Mouse (Mus musculus) thymus, postnatal 25 days (tissue): Measurements from ENCODE around the gene Asic2.

Experiments used
- DNase-seq: peaks from one replicate; pipeline ENCODE4 v3.0.0; 2022

Asic2 gene

DNA sequence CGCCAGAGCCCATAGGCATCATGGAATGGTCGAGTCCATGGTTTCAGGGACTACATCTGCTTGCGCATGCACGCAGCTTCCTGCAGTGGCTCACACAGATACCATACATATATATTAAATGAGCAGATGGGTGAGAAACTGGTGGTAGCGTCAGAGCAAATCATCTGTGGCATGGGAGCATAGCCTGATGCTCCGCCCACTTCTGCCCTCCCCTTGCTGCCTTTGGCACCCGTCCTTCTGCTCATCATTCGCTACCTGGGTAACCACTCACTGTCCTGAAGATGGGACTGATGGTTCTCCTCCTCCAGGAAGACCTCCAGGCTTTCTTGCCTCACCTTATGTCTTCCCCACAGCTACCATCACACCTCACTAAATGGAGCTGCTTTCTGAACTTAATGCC lies 995.0 kb downstream of the Asic2 start:
- DNase-seq = no peak

DNA sequence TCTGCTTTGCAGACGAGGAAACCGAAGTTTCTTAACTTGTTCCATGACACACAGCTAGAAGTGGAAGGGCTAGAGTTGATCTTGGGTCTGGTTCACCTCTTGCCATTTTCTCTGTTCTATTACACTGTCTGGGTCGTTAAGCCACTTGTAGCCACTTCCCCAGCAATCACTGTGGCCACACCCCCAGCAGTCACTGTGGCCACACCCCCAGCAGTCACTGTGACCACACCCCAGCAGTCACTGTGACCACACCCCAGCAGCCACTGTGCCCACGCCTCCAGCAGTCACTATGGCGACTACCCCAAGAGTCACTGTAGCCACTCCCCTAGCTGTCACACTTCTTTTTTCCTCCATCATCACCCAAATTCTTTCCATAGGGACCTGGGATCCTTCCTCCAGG lies 1000.7 kb downstream of the Asic2 start:
- no peak for DNase-seq

- DNase-seq = no peak
Measured at GRCm38 (mm10) chr11:80966040-80966439, 1002.2 kb downstream of the Asic2 start.

- no peak for DNase-seq
Measured at GRCm38 (mm10) chr11:80961326-80961725, 1006.9 kb downstream of the Asic2 start.

- no peak for DNase-seq
Measured at GRCm38 (mm10) chr11:80958086-80958671, 1010.1 kb downstream of the Asic2 start.

DNA sequence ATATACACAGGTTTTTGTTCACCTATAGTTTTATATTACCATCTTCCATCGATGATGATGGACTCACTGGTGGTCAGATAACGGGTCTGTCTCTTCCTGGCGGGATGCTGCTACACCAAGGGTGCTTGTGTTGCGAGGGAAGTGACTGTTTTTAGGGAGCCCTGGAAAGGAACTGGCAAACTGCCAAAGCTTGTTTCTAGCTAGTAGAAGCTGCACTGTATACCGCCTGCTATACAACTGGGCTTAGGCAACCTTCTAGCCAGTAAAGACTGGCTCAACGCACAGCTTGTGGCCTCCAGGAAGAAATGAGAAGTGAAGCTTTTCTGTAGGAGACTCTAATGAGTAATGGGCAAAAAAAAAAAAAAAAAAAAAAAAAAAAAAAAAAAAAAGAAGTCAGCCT lies 1012.3 kb downstream of the Asic2 start:
- DNase-seq = no peak

DNA sequence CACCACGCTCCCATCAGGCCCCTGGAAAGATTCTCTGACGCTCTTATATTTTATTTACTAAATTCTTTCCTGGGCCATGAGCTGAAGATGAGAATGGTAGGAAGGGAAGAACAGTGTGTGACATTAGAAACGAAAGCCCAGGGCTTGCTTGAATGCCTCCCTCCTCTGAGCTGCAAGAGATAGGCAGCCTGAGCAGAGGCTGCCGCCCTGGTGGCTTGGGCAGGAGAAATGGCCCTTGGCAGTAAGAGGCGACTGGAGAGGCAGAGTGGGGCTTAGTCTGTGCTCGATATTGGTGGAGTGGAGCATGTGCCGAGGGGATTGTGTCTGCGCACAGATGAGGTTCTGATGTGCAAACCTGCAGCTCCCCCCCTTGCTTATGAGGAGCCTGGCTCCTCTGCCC lies 1014.1 kb downstream of the Asic2 start:
- DNase-seq = no peak

- DNase-seq = no peak
Measured at GRCm38 (mm10) chr11:80949068-80949738, 1019.1 kb downstream of the Asic2 start.

DNA sequence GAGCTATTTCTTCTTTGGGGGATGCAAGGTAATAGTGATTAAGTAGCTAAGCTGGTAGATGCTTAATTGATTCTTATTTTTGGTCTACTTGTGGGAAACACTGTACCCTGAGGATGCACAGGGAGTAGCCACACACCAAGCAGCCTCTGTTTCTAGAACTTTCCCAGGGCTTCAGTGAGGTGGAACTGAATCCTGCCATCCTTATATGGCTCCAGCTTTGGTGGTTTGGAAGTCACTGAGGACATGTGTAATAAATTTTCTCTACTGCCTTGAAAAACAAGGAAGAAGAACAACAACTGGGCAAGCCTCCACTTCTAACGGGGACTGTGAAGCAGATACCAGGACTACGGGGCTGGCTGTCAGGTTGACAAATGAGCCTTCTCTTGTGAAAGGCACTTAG lies 1020.2 kb downstream of the Asic2 start:
- no peak for DNase-seq

- no peak for DNase-seq
Measured at GRCm38 (mm10) chr11:80946163-80946562, 1022.1 kb downstream of the Asic2 start.

- no peak for DNase-seq
Measured at GRCm38 (mm10) chr11:80923286-80923951, 1044.8 kb downstream of the Asic2 start.

DNA sequence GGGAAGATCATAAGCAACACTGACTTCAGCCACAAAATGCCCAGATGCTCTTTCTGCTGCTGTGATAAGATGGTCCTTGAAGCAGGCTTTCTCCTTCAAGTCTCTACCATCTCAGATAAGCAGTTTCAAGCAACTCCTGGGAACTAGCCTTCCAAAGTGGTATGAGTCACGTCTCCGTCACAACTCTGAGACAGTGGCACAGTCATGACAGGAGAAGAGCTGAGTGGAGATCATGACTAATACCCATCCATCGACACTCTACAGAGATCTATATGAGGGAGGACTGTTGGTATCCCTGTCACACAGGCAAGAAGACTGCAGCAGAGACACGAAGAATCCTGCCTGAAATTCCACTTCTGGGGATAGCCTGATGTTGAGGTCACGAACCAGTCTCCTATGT lies 1049.9 kb downstream of the Asic2 start:
- no peak for DNase-seq

GRCm38 (mm10) chr11:80917688-80918087 lies 1050.6 kb downstream of the Asic2 start:
- DNase-seq = no peak

DNA sequence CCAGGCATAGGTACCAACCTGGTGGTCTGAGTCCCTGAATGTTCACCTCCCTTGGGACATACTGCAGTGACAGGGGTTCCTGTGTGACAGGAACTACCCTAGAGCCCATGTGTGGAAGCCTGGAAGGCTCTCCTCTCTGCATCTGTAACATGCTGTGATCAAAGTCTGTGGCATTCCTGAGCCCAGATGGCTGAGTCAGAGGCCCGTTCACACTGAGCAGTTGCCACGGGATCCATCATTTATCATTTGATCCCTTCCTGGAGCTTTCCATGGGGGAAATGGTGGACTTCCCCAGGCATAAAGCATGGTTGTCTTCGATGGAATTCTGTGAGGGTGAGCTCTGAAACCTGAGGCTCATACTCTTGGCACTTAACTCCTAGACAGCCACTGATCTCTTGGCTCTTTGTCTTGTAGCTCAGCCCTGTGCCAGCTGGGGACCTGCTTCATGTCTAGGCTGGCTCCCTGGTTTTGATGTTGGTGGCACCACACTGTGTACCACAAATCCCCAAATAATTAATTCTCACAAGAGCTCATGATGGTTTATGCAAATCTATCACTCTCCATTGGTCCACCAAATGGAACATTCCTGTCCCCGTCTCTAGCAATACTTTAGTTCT lies 1054.7 kb downstream of the Asic2 start:
- DNase-seq = no peak

- DNase-seq = no peak
Measured at GRCm38 (mm10) chr11:80912721-80913120, 1055.5 kb downstream of the Asic2 start.

- no peak for DNase-seq
Measured at GRCm38 (mm10) chr11:80907820-80908219, 1060.4 kb downstream of the Asic2 start.

DNA sequence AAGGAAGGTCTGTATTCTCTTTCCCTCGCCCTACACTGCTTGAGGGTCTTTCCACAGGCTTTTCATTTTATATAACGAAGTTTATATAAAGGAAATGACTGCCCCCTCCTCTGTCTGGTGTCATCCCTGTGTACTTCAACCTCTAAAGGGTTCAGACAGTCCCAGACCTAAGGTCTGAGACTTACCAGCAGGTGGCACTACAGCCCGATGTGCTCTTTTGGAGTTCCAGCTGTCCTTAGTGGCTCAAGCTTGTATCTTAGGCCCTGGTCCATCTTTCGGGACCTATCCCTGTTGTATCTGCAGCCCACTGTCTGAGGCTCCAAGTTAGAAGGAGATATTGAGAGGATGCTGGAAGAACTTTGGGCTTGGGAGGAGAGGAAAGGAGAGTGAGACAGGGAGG lies 1061.8 kb downstream of the Asic2 start:
- peak; percentile 16 for DNase-seq

DNA sequence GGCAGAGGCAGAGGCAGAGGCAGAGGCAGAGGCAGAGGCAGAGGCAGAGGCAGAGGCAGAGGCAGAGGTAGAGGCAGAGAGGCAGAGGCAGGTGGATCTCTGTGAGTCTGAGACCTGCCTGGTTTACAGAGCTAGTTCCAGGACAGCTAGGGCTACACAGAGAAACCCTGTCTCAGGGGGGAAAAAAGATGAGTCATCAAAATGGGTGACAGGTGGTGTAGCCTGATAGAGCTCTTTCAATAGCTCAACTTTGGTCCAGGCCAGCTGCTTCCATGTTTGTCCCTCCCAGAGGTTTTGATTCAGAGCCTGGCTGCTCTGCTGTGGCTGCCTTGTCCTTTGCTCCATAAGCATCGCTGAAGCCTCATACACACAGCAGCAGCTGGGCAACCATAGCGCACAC lies 1063.7 kb downstream of the Asic2 start:
- no peak for DNase-seq

DNA sequence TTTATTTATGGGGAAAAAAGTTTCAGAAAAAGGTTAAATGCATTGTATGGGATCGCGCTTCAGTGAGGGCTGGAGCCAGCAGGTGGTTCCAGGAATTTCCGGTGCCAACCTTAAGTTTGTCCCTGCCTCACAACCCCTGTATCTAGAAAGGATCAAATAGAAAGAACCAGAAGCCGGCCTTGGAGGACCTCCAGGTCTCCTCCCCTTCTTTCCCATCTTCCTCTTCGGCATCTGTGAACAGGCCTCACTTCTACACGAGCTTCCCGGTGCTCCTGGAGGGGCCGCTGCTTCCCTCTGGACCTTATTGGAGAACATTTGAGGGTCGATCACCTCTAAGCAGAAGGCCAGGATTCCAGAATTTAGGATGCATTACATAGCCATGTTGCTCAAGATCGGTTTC lies 1064.8 kb downstream of the Asic2 start:
- no peak for DNase-seq

GRCm38 (mm10) chr11:80902664-80903063 lies 1065.6 kb downstream of the Asic2 start:
- DNase-seq = no peak

DNA sequence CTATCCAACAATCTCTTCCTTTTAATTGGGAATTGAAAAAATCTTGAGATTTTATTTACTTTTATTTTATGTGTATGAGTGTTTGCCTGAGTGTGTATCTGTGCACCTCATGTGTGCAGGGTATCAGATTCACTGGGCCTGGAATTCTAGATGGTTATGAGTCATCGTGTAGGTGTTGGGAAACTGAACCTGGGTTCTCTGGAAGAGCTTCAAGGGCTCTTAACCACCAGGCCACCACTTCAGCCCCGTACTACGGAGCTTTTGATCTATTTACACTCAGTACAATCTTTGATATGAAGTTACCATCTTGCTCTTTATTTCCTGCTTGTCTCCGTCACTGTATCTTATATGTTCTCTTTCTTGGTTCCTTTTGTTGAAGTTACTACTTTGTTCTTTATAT lies 1067.7 kb downstream of the Asic2 start:
- no peak for DNase-seq

DNA sequence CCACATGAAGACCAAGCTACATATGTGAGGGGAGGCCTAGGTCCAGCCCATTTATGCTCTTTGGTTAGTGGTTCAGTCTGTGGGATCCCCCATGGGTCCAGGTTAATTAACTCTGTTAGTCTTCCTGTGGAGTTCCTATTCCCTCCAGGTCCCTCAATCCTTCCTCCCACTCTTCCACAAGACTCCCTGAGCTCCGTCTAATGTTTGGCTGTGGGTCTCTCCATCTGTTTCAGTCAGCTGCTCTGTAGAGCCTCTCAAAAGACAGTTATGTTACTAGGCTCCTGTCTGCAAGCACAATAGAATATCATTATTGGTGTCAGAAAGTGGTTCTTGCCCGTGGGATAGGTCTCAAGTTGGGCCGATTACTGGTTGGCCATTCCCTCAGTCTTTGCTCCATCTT lies 1072.4 kb downstream of the Asic2 start:
- no peak for DNase-seq

- no peak for DNase-seq
Measured at GRCm38 (mm10) chr11:80889336-80890063, 1078.8 kb downstream of the Asic2 start.
